Comparison of ENCODE assay signal across 8 mouse cellular contexts in genomic region chr11:103201664-103202063, GRCm38 (mm10). TPM values are rescaled to one million over a fixed set of nuclear protein-coding genes. Genes with fewer than 3 reads are reported as not detected.
A peak's percentile ranks its signal among the peaks of the same experiment; 100 is the strongest.
DNase-seq lines count a peak whose midpoint lies in the region; ATAC-seq lines count a peak whose summit lies in the region.

No protein-coding gene starts in this region.

- intact Hi-C loops in left cerebral cortex, postnatal 14 days (cut with DNase I): no loop called here

- DNase-seq in gastrocnemius, postnatal 10 days: peak; percentile 65
- no peak for DNase-seq in gastrocnemius, postnatal 25 days
- DNase-seq in urinary bladder, postnatal 14 days (ENCODE audit: low spot score): peak; percentile 43
- DNase-seq in urinary bladder, postnatal 36 days (ENCODE audit: low spot score in 2 of 2): no peak
- peak; percentile 78 to 85 for DNase-seq in left cerebral cortex, postnatal 14 days (ENCODE audit: low spot score in 2 of 2)
- DNase-seq in right cerebral cortex, postnatal 4 days: peak; percentile 83
- DNase-seq in gastrocnemius, adult 8-10 months (ENCODE audit: low spot score in 2 of 2): no peak

- peak; percentile 54 to 56; a peak in 3 of 4 replicates for ATAC-seq in hematopoietic stem cell, adult 5-6 weeks (replicated peaks in 1 of 2; ENCODE audit: insufficient read depth in 1 of 2, low FRiP score in 2 of 2, low TSS enrichment in 1 of 2, low read depth in 1 of 2, poor library complexity in 2 of 2, severe bottlenecking in 2 of 2)

RNA-seq across cellular contexts. Expression of gene 1700023F06Rik, which starts 6.7 kb away (rescaled TPM):
- not detected for total RNA-seq in gastrocnemius, postnatal 10 days (2021)
- total RNA-seq in gastrocnemius, postnatal 25 days (2021): not detected
- total RNA-seq in hematopoietic stem cell, adult 5-6 weeks (2017): not detected in 2 replicates
- 1 to 10 TPM; 2.3 TPM for total RNA-seq in left cerebral cortex, postnatal 14 days (2021)
- total RNA-seq in gastrocnemius, adult 8-10 months (2022): not detected

RNA-seq across cellular contexts. Expression of gene Spata32, which starts 16.6 kb away (rescaled TPM):
- total RNA-seq in gastrocnemius, postnatal 10 days (2021): not detected
- not detected for total RNA-seq in gastrocnemius, postnatal 25 days (2021)
- not detected in 2 replicates for total RNA-seq in hematopoietic stem cell, adult 5-6 weeks (2017)
- total RNA-seq in left cerebral cortex, postnatal 14 days (2021): 1 to 10 TPM; 1.0 to 1.2 TPM
- total RNA-seq in gastrocnemius, adult 8-10 months (2022): not detected

RNA-seq across cellular contexts. Expression of gene Fmnl1, which starts 30.8 kb away (rescaled TPM):
- 1 to 10 TPM; 6.3 to 8.9 TPM for total RNA-seq in gastrocnemius, postnatal 10 days (2021)
- total RNA-seq in gastrocnemius, postnatal 25 days (2021): 1 to 10 TPM; 4.7 to 4.9 TPM
- total RNA-seq in hematopoietic stem cell, adult 5-6 weeks (2017): 47.6 and 62.4 TPM in 2 replicates
- 100 to 1,000 TPM; 132 to 143 TPM for total RNA-seq in left cerebral cortex, postnatal 14 days (2021)
- 1 to 10 TPM; 2.2 to 3.9 (median 3.5) TPM for total RNA-seq in gastrocnemius, adult 8-10 months (2022)

Comparison
In these comparisons a context has a peak if more than half of its experiments do, and no peak if none do; other contexts are left out.
1. DNase-seq: peak in gastrocnemius, postnatal 10 days (single experiment), urinary bladder, postnatal 14 days (single experiment), left cerebral cortex, postnatal 14 days (2 of 2) and right cerebral cortex, postnatal 4 days (single experiment); none in gastrocnemius, postnatal 25 days (single experiment), urinary bladder, postnatal 36 days (0 of 2) and gastrocnemius, adult 8-10 months (0 of 2).